Mouse (Mus musculus): ENCODE measurements at regions not wholly inside any gene's neighbourhood (a gene's known extent, or its start where the extent isn't known, plus 50 kb on each side); places are given as distances from the start of the nearest gene placed in this dataset.

DNA sequence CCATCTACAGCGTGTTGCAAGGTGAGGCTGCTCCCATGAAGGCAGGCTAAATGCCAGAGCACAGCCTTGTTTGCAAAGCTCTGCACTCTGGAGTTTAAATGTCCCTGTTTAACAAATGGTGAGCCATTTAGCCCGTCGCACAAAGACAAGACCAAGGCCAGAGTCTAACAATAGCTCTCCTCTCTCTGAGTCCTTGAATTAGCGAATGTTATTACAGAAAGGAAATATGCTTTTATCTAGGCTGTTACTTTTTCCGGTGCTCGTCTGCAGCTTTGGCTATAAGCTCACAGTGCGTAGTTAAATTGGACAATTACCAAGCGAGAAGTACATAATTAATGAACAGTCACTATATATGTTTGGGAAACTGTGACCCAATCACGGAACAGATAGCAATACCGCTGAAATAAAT is 137.8 kb upstream of the Noct start:
- TF ChIP-seq POLR2A (IDR thresholded peaks at IDR 0.05; ENCODE audit: control insufficient read depth, low read depth, low read length) (no peak), CTCF (IDR thresholded peaks at IDR 0.05; ENCODE audit: control insufficient read depth, insufficient read depth, insufficient replicate concordance, low read depth, low read length) (no peak)

Data from testis, adult 2 months (tissue).